Mouse (Mus musculus) heart, embryonic 16.5 days (tissue): ENCODE measurements around the gene Zbtb17. TPM values are rescaled to one million over a fixed set of nuclear protein-coding genes. Genes with fewer than 3 reads are reported as not detected.

Experiments
- ATAC-seq: fragments of 200-750 bp; cut with Nextera tagmentation; replicated peaks from 2 replicates; pipeline ENCODE4 v1.8.0; 2017; ENCODE audit warnings: moderate number of reproducible peaks; ENCODE audit not compliant: insufficient read depth, low FRiP score; ENCODE audit errors: extremely low read depth
- H3K27ac ChIP-seq: fragments of 300-500 bp; sonication (generic); 2 replicates; pipeline ENCODE4 v1.5.1; 2014; ENCODE audit warnings: mild to moderate bottlenecking, low read length, control low read depth, moderate library complexity
- H3K27me3 ChIP-seq: fragments of 300-500 bp; sonication (generic); 2 replicates; pipeline ENCODE4 v1.6.1; 2014; ENCODE audit warnings: low read length, mixed read lengths; ENCODE audit not compliant: control insufficient read depth, insufficient read depth
- H3K36me3 ChIP-seq: fragments of 300-500 bp; sonication (generic); 2 replicates; pipeline ENCODE4 v1.6.1; 2014; ENCODE audit not compliant: control insufficient read depth, insufficient read depth
- H3K4me1 ChIP-seq: fragments of 300-500 bp; sonication (generic); 2 replicates; pipeline ENCODE4 v1.6.1; 2014; ENCODE audit warnings: low read length, mixed read lengths; ENCODE audit not compliant: control insufficient read depth, insufficient read depth
- H3K4me2 ChIP-seq: fragments of 300-500 bp; sonication (generic); 2 replicates; pipeline ENCODE4 v1.6.1; 2014; ENCODE audit warnings: low read depth, mild to moderate bottlenecking, control low read depth, low read length
- H3K4me3 ChIP-seq: fragments of 300-500 bp; sonication (generic); 2 replicates; pipeline ENCODE4 v1.5.1; 2014; ENCODE audit warnings: mild to moderate bottlenecking, control low read depth, low read length
- H3K9ac ChIP-seq: fragments of 300-500 bp; sonication (generic); 2 replicates; pipeline ENCODE4 v1.6.1; 2014; ENCODE audit warnings: low read length, control low read depth
- H3K9me3 ChIP-seq: fragments of 300-500 bp; sonication (generic); replicated peaks from 2 replicates; pipeline ENCODE4 v1.6.1; 2016; ENCODE audit warnings: low read length; ENCODE audit not compliant: control insufficient read depth
- WGBS: fragments of 180-500 bp; shearing (Covaris S2); extraction: QIAGEN DNeasy Blood & Tissue Kit; methylation state at CpG from one replicate; pipeline ENCODE4 v1.1.7; 2014; 5-methylcytosine and 5-hydroxymethylcytosine counted together
- polyA plus RNA-seq: library from polyadenylated mRNA; unstranded; fragments of >200 nt; fragmentation: Nextera tagmentation; extraction: Ambion mirVana; gene quantifications from 2 replicates; pipeline ENCODE4 v1.2.1, GENCODE M21; 2015

Gene Zbtb17
- polyA plus RNA-seq, 1 experiment from 2014 or later: 22.2 TPM

- Histone ChIP-seq H3K4me2 (no peak overlapping the region), H3K9me3 (no peaks in the 10 kb centered on the region), H3K36me3 (no peaks in the 10 kb centered on the region), H3K4me3 (no peak overlapping the region), H3K4me1 (no peaks in the 10 kb centered on the region), H3K27me3 (no peaks in the 10 kb centered on the region), H3K27ac (no peak overlapping the region), H3K9ac (no peak overlapping the region)
- ATAC-seq: no peak
- WGBS: 76% methylated on average over 18 of the region's 18 CpGs
Measured at GRCm38 (mm10) chr4:141433191-141433590, 11.3 kb upstream of the Zbtb17 start.

GRCm38 (mm10) chr4:141435974-141436373, 8.5 kb upstream of the Zbtb17 start, which contains the start of gene Srarp:
Gene Srarp, minus strand, starts transcription at chr4:141436105.
- ATAC-seq: no peak
- WGBS: 88% methylated on average over 1 of the region's 1 CpGs
- Histone ChIP-seq H3K4me1 (no peaks in the 10 kb centered on the region), H3K27ac (no peak within 1 kb of the TSS), H3K9ac (no peak within 1 kb of the TSS), H3K9me3 (no peaks in the 10 kb centered on the region), H3K4me2 (no peak within 1 kb of the TSS), H3K4me3 (no peak within 1 kb of the TSS), H3K27me3 (no peaks in the 10 kb centered on the region), H3K36me3 (no peaks in the 10 kb centered on the region)

- Histone ChIP-seq H3K4me3 (no peak overlapping the region), H3K27ac (no peak overlapping the region), H3K9ac (no peak overlapping the region), H3K4me2 (no peak overlapping the region), H3K36me3 (no peaks in the 10 kb centered on the region), H3K27me3 (no peaks in the 10 kb centered on the region), H3K9me3 (no peaks in the 10 kb centered on the region), H3K4me1 (peaks cover 5% of the 10 kb centered on the region)
- ATAC-seq: no peak
- WGBS: 64% methylated on average over 12 of the region's 12 CpGs
Measured at GRCm38 (mm10) chr4:141439083-141439803, 5.2 kb upstream of the Zbtb17 start.

- H3K9me3 ChIP-seq: no peaks in the 10 kb centered on the region
- no peak overlapping the region for H3K27ac ChIP-seq
- H3K36me3 ChIP-seq: no peaks in the 10 kb centered on the region
- no peak overlapping the region for H3K4me3 ChIP-seq
- peaks cover 14% of the 10 kb centered on the region for H3K4me1 ChIP-seq
- no peaks in the 10 kb centered on the region for H3K27me3 ChIP-seq
- H3K4me2 ChIP-seq: no peak overlapping the region
- ATAC-seq: no peak
- H3K9ac ChIP-seq: no peak overlapping the region
Measured at GRCm38 (mm10) chr4:141440877-141441276, 3.6 kb upstream of the Zbtb17 start.

- Histone ChIP-seq H3K4me3 (peak overlapping the region; percentile 98), H3K36me3 (peaks cover 7% of the 10 kb centered on the region; the same call in 1 of the 2 replicates), H3K27ac (peak overlapping the region; percentile 53; the same call in 1 of the 2 replicates), H3K27me3 (no peaks in the 10 kb centered on the region), H3K4me1 (peaks cover 16% of the 10 kb centered on the region), H3K9me3 (no peaks in the 10 kb centered on the region), H3K4me2 (peak overlapping the region; percentile 97), H3K9ac (peak overlapping the region; percentile 97)
- WGBS: 31% methylated on average over 11 of the region's 11 CpGs
- ATAC-seq: no peak
Measured at GRCm38 (mm10) chr4:141443641-141444429, 619 bp upstream of the Zbtb17 start.

- Histone ChIP-seq H3K4me1 (peaks cover 16% of the 10 kb centered on the region), H3K9me3 (no peaks in the 10 kb centered on the region), H3K4me3 (peak overlapping the region; percentile 98), H3K9ac (peak overlapping the region; percentile 97), H3K27ac (no peak overlapping the region), H3K27me3 (no peaks in the 10 kb centered on the region), H3K36me3 (peaks cover 9% of the 10 kb centered on the region; the same call in 1 of the 2 replicates), H3K4me2 (peak overlapping the region; percentile 97)
- ATAC-seq: no peak
- WGBS: 10% methylated on average over 14 of the region's 14 CpGs
Measured at GRCm38 (mm10) chr4:141445328-141445720, 870 bp downstream of the Zbtb17 start.

- Histone ChIP-seq H3K4me3 (no peak overlapping the region), H3K36me3 (peaks cover 9% of the 10 kb centered on the region; the same call in 1 of the 2 replicates), H3K9ac (no peak overlapping the region), H3K27me3 (no peaks in the 10 kb centered on the region), H3K4me2 (no peak overlapping the region), H3K4me1 (peaks cover 16% of the 10 kb centered on the region), H3K9me3 (no peaks in the 10 kb centered on the region), H3K27ac (no peak overlapping the region)
- ATAC-seq: no peak
- WGBS: 66% methylated on average over 7 of the region's 7 CpGs
Measured at GRCm38 (mm10) chr4:141446211-141446610, 1.8 kb downstream of the Zbtb17 start.

GRCm38 (mm10) chr4:141451251-141451650, 6.8 kb downstream of the Zbtb17 start:
- peaks cover 9% of the 10 kb centered on the region; the same call in 1 of the 2 replicates for H3K36me3 ChIP-seq
- no peak overlapping the region for H3K4me2 ChIP-seq
- no peak overlapping the region for H3K4me3 ChIP-seq
- H3K9ac ChIP-seq: no peak overlapping the region
- no peak for ATAC-seq
- H3K27ac ChIP-seq: no peak overlapping the region
- no peaks in the 10 kb centered on the region for H3K9me3 ChIP-seq
- H3K27me3 ChIP-seq: no peaks in the 10 kb centered on the region
- 89% methylated on average over 2 of the region's 2 CpGs for WGBS
- no peaks in the 10 kb centered on the region; the same call in 1 of the 2 replicates for H3K4me1 ChIP-seq

- peaks cover 9% of the 10 kb centered on the region; the same call in 1 of the 2 replicates for H3K36me3 ChIP-seq
- H3K4me2 ChIP-seq: no peak overlapping the region
- H3K9ac ChIP-seq: no peak overlapping the region
- H3K4me1 ChIP-seq: no peaks in the 10 kb centered on the region
- ATAC-seq: no peak
- H3K9me3 ChIP-seq: no peaks in the 10 kb centered on the region
- no peak overlapping the region for H3K27ac ChIP-seq
- H3K27me3 ChIP-seq: no peaks in the 10 kb centered on the region
- WGBS: 90% methylated on average over 9 of the region's 9 CpGs
- no peak overlapping the region for H3K4me3 ChIP-seq
Measured at GRCm38 (mm10) chr4:141451916-141452450, 7.5 kb downstream of the Zbtb17 start.
